Mouse (Mus musculus): ENCODE measurements around the gene Nrarp. TPM values are rescaled to one million over a fixed set of nuclear protein-coding genes. Genes with fewer than 3 reads are reported as not detected.
A peak's percentile ranks its signal among the peaks of the same experiment; 100 is the strongest.

The Nrarp gene
- polyA plus RNA-seq, 1 experiment from 2014 or later = 11.0 TPM

GRCm38 (mm10) chr2:25171101-25171768 lies 9.3 kb upstream of the Nrarp start:
- Histone ChIP-seq H3K27ac (ENCODE audit: low read length) (no peak overlapping the region), H3K9ac (ENCODE audit: low read depth, low read length) (no peak overlapping the region), H3K4me1 (ENCODE audit: control insufficient read depth, insufficient read depth, low read length) (peaks cover 74% of the 10 kb centered on the region), H3K4me3 (ENCODE audit: low read length) (no peak overlapping the region), H3K27me3 (replicated peaks; ENCODE audit: control insufficient read depth, insufficient read depth, low read length) (no peaks in the 10 kb centered on the region), H3K4me2 (ENCODE audit: low read depth, low read length) (no peak overlapping the region), H3K36me3 (ENCODE audit: control insufficient read depth, insufficient read depth, low read length) (no peaks in the 10 kb centered on the region), H3K9me3 (ENCODE audit: control insufficient read depth, low read length) (no peaks in the 10 kb centered on the region)
- ATAC-seq = no peak
- 88% methylated on average over 6 of the region's 6 CpGs for WGBS

GRCm38 (mm10) chr2:25171769-25172153 lies 8.8 kb upstream of the Nrarp start:
- H3K4me3 ChIP-seq (ENCODE audit: low read length) = no peak overlapping the region
- no peak overlapping the region for H3K9ac ChIP-seq (ENCODE audit: low read depth, low read length)
- H3K9me3 ChIP-seq (ENCODE audit: control insufficient read depth, low read length) = no peaks in the 10 kb centered on the region
- no peaks in the 10 kb centered on the region for H3K36me3 ChIP-seq (ENCODE audit: control insufficient read depth, insufficient read depth, low read length)
- H3K27ac ChIP-seq (ENCODE audit: low read length) = peak overlapping the region; percentile 71
- H3K4me2 ChIP-seq (ENCODE audit: low read depth, low read length) = no peak overlapping the region
- 54% methylated on average over 1 of the region's 1 CpGs for WGBS
- H3K27me3 ChIP-seq (replicated peaks; ENCODE audit: control insufficient read depth, insufficient read depth, low read length) = no peaks in the 10 kb centered on the region
- no peak for ATAC-seq
- peaks cover 79% of the 10 kb centered on the region for H3K4me1 ChIP-seq (ENCODE audit: control insufficient read depth, insufficient read depth, low read length)

- no peaks in the 10 kb centered on the region for H3K36me3 ChIP-seq (ENCODE audit: control insufficient read depth, insufficient read depth, low read length)
- peak; percentile 75 for ATAC-seq
- peak overlapping the region; percentile 71 for H3K27ac ChIP-seq (ENCODE audit: low read length)
- no peaks in the 10 kb centered on the region for H3K27me3 ChIP-seq (replicated peaks; ENCODE audit: control insufficient read depth, insufficient read depth, low read length)
- peak overlapping the region; percentile 42; the same call in 1 of the 2 replicates for H3K9ac ChIP-seq (ENCODE audit: low read depth, low read length)
- no peak overlapping the region for H3K4me3 ChIP-seq (ENCODE audit: low read length)
- WGBS = 44% methylated on average over 8 of the region's 8 CpGs
- no peaks in the 10 kb centered on the region for H3K9me3 ChIP-seq (ENCODE audit: control insufficient read depth, low read length)
- H3K4me2 ChIP-seq (ENCODE audit: low read depth, low read length) = peak overlapping the region; percentile 0; the same call in 1 of the 2 replicates
- peaks cover 79% of the 10 kb centered on the region for H3K4me1 ChIP-seq (ENCODE audit: control insufficient read depth, insufficient read depth, low read length)
These were observed 7.9 kb upstream of the Nrarp start for GRCm38 (mm10) chr2:25172629-25173028.

DNA sequence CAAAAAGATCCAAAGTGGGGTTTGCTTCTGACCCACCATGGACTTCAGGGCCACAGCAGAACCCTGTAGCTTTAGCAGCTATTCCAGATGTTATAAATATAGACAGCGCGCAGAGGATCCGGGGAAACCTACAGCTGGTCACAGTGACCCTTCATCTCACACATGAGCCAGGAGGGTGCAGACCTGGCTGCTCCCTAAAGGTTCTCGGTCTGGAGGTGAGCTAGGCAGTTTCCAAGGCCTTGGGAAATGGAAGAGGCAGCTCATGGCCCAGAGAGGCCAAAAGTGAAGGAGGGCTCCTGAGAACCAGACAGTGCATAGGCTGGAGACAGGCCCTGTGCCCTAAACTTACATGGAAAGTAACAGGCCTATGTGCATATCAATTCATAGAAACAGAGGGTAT lies 6.7 kb upstream of the Nrarp start:
- peaks cover 72% of the 10 kb centered on the region for H3K4me1 ChIP-seq (ENCODE audit: control insufficient read depth, insufficient read depth, low read length)
- WGBS = 91% methylated on average over 4 of the region's 4 CpGs
- no peak for ATAC-seq

GRCm38 (mm10) chr2:25174866-25175689 lies 5.5 kb upstream of the Nrarp start:
- Histone ChIP-seq H3K9me3 (ENCODE audit: control insufficient read depth, low read length) (no peaks in the 10 kb centered on the region), H3K9ac (ENCODE audit: low read depth, low read length) (no peak overlapping the region), H3K27me3 (replicated peaks; ENCODE audit: control insufficient read depth, insufficient read depth, low read length) (peaks cover 11% of the 10 kb centered on the region), H3K4me3 (ENCODE audit: low read length) (no peak overlapping the region), H3K4me1 (ENCODE audit: control insufficient read depth, insufficient read depth, low read length) (peaks cover 71% of the 10 kb centered on the region), H3K4me2 (ENCODE audit: low read depth, low read length) (peak overlapping the region; percentile 34), H3K27ac (ENCODE audit: low read length) (peak overlapping the region; percentile 50), H3K36me3 (ENCODE audit: control insufficient read depth, insufficient read depth, low read length) (no peaks in the 10 kb centered on the region)
- peak; percentile 62 for ATAC-seq
- WGBS = 44% methylated on average over 7 of the region's 7 CpGs

More for the DNA sequence above, 6.7 kb upstream of the Nrarp start:
- no peaks in the 10 kb centered on the region for H3K9me3 ChIP-seq (ENCODE audit: control insufficient read depth, low read length)
- peaks cover 4% of the 10 kb centered on the region; the same call in 1 of the 2 replicates for H3K27me3 ChIP-seq (replicated peaks; ENCODE audit: control insufficient read depth, insufficient read depth, low read length)
- no peaks in the 10 kb centered on the region for H3K36me3 ChIP-seq (ENCODE audit: control insufficient read depth, insufficient read depth, low read length)
- H3K4me2 ChIP-seq (ENCODE audit: low read depth, low read length) = no peak overlapping the region
- no peak overlapping the region for H3K9ac ChIP-seq (ENCODE audit: low read depth, low read length)
- H3K27ac ChIP-seq (ENCODE audit: low read length) = no peak overlapping the region
- no peak overlapping the region for H3K4me3 ChIP-seq (ENCODE audit: low read length)

GRCm38 (mm10) chr2:25175690-25176078 lies 4.9 kb upstream of the Nrarp start:
- Histone ChIP-seq H3K36me3 (ENCODE audit: control insufficient read depth, insufficient read depth, low read length) (no peaks in the 10 kb centered on the region), H3K4me1 (ENCODE audit: control insufficient read depth, insufficient read depth, low read length) (peaks cover 68% of the 10 kb centered on the region)

DNA sequence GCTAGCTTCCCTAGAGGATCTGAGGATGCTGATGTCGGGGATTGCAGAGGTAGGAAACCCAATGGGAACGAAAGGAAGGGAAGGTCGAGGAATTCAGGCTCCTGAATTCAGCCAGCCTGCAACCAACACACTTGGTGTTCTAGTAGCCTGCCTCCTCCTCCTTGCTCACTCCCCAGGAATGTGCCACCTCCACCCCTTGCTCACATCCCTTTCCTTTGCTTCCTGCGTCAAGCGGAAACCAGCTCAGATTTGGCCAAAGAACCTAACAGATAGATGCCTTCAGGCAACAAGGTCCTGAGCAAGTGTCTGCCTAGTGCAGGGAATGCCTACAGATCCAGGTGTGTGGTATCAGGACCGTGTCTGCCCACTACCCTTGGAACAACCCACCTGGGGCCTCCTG lies 4.0 kb upstream of the Nrarp start:
- Histone ChIP-seq H3K9me3 (ENCODE audit: control insufficient read depth, low read length) (no peaks in the 10 kb centered on the region), H3K27me3 (replicated peaks; ENCODE audit: control insufficient read depth, insufficient read depth, low read length) (peaks cover 12% of the 10 kb centered on the region), H3K4me2 (ENCODE audit: low read depth, low read length) (no peak overlapping the region), H3K4me1 (ENCODE audit: control insufficient read depth, insufficient read depth, low read length) (peaks cover 63% of the 10 kb centered on the region), H3K36me3 (ENCODE audit: control insufficient read depth, insufficient read depth, low read length) (no peaks in the 10 kb centered on the region), H3K4me3 (ENCODE audit: low read length) (no peak overlapping the region), H3K9ac (ENCODE audit: low read depth, low read length) (peak overlapping the region; percentile 41; the same call in 1 of the 2 replicates), H3K27ac (ENCODE audit: low read length) (peak overlapping the region; percentile 52; the same call in 1 of the 2 replicates)
- WGBS = 61% methylated on average over 6 of the region's 6 CpGs
- ATAC-seq = no peak

More at GRCm38 (mm10) chr2:25175690-25176078, 4.9 kb upstream of the Nrarp start:
- Histone ChIP-seq H3K4me2 (ENCODE audit: low read depth, low read length) (peak overlapping the region; percentile 34), H3K9ac (ENCODE audit: low read depth, low read length) (no peak overlapping the region), H3K27ac (ENCODE audit: low read length) (peak overlapping the region; percentile 50), H3K9me3 (ENCODE audit: control insufficient read depth, low read length) (no peaks in the 10 kb centered on the region), H3K27me3 (replicated peaks; ENCODE audit: control insufficient read depth, insufficient read depth, low read length) (peaks cover 12% of the 10 kb centered on the region), H3K4me3 (ENCODE audit: low read length) (no peak overlapping the region)
- no peak for ATAC-seq
- WGBS = 75% methylated on average over 4 of the region's 4 CpGs

DNA sequence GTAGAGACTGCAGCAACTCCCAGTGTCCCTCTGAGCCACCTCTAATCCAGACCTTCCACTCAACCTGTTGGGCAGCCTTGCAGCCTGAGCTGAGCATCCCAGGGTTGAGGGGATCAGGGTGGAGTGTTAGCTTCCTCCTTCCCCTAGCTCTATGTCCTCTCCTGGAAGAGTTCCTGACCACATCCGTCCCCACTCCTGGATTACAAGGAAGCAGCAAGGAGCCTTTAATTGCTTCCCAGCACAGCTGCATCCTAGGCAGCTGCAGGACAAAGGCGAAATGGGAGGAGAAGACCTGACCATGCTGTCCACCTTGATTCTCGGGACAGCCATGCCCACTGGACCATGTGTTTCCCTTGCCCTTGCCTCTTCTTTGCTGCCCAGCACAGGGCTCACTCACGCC lies 3.5 kb upstream of the Nrarp start:
- 49% methylated on average over 4 of the region's 4 CpGs for WGBS

DNA sequence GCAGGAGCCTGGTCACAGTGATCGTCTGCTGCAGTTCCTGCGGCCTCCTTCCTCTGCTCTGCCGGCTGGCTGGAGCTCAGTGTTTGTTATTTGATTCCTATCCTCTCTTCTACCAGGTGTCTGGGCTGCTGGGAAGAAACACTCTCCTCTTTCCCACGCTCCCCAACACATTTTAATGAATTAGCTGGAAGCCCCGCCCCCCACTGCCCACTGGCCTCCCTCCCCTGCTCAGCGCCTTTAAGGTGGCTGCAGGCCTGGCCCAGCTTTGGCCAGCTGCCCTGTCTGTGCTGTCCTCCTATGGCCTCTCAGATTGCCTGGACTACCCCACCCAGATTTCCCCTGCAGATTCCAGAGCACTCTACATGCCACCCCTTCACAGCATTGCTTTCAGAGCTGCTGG lies 2.9 kb upstream of the Nrarp start:
- WGBS = 14% methylated on average over 6 of the region's 6 CpGs
- Histone ChIP-seq H3K27me3 (replicated peaks; ENCODE audit: control insufficient read depth, insufficient read depth, low read length) (peaks cover 12% of the 10 kb centered on the region), H3K4me3 (ENCODE audit: low read length) (no peak overlapping the region), H3K9me3 (ENCODE audit: control insufficient read depth, low read length) (no peaks in the 10 kb centered on the region), H3K4me1 (ENCODE audit: control insufficient read depth, insufficient read depth, low read length) (peaks cover 58% of the 10 kb centered on the region), H3K36me3 (ENCODE audit: control insufficient read depth, insufficient read depth, low read length) (no peaks in the 10 kb centered on the region), H3K9ac (ENCODE audit: low read depth, low read length) (peak overlapping the region; percentile 41; the same call in 1 of the 2 replicates), H3K4me2 (ENCODE audit: low read depth, low read length) (0 out of 2 replicates have a peak overlapping the region, but pooled peaks have one; percentile 1), H3K27ac (ENCODE audit: low read length) (peak overlapping the region; percentile 52; the same call in 1 of the 2 replicates)
- ATAC-seq = no peak

More for the DNA sequence above, 3.5 kb upstream of the Nrarp start:
- peak overlapping the region; percentile 1; the same call in 1 of the 2 replicates for H3K4me2 ChIP-seq (ENCODE audit: low read depth, low read length)
- H3K4me1 ChIP-seq (ENCODE audit: control insufficient read depth, insufficient read depth, low read length) = peaks cover 59% of the 10 kb centered on the region
- peak overlapping the region; percentile 52 for H3K27ac ChIP-seq (ENCODE audit: low read length)
- no peak overlapping the region for H3K4me3 ChIP-seq (ENCODE audit: low read length)
- H3K9me3 ChIP-seq (ENCODE audit: control insufficient read depth, low read length) = no peaks in the 10 kb centered on the region
- H3K27me3 ChIP-seq (replicated peaks; ENCODE audit: control insufficient read depth, insufficient read depth, low read length) = peaks cover 12% of the 10 kb centered on the region
- ATAC-seq = no peak
- peak overlapping the region; percentile 41; the same call in 1 of the 2 replicates for H3K9ac ChIP-seq (ENCODE audit: low read depth, low read length)
- no peaks in the 10 kb centered on the region for H3K36me3 ChIP-seq (ENCODE audit: control insufficient read depth, insufficient read depth, low read length)

Data from intestine, embryonic 16.5 days (tissue).